Mouse (Mus musculus): Measurements from ENCODE around the gene Hopx. TPM values are rescaled to one million over a fixed set of nuclear protein-coding genes. Genes with fewer than 3 reads are reported as not detected.
A peak's percentile ranks its signal among the peaks of the same experiment; 100 is the strongest.
"Not testable (repeated sequence)": the region's sequence is repeated elsewhere in the genome, so short reads cannot be mapped to it uniquely, and the experiment has no call there.

Gene Hopx
- polyA plus RNA-seq, 1 experiment from 2014 or later: 0.44 TPM

- Histone ChIP-seq H3K4me3 (ENCODE audit: inconsistent target) (no peak overlapping the region), H3K27ac (no peak overlapping the region)
- 54% methylated on average over 11 of the region's 11 CpGs for WGBS (ENCODE audit: missing documents)
Measured at GRCm38 (mm10) chr5:77099317-77099996, 15.5 kb downstream of the Hopx start.

GRCm38 (mm10) chr5:77098874-77099273 is 16.0 kb downstream of the Hopx start:
- no peaks in the 10 kb centered on the region for H3K36me3 ChIP-seq (ENCODE audit: inconsistent target)

More at GRCm38 (mm10) chr5:77099317-77099996, 15.5 kb downstream of the Hopx start:
- Histone ChIP-seq H3K36me3 (ENCODE audit: inconsistent target) (no peaks in the 10 kb centered on the region), H3K79me2 (ENCODE audit: inconsistent target) (no peaks in the 10 kb centered on the region)

GRCm38 (mm10) chr5:77097686-77098085 is 17.2 kb downstream of the Hopx start:
- 38% methylated on average over 6 of the region's 6 CpGs for WGBS (ENCODE audit: missing documents)
- Histone ChIP-seq H3K27ac (no peak overlapping the region), H3K36me3 (ENCODE audit: inconsistent target) (no peaks in the 10 kb centered on the region), H3K79me2 (ENCODE audit: inconsistent target) (no peaks in the 10 kb centered on the region), H3K4me3 (ENCODE audit: inconsistent target) (no peak overlapping the region)

More at GRCm38 (mm10) chr5:77098874-77099273, 16.0 kb downstream of the Hopx start:
- H3K4me3 ChIP-seq (ENCODE audit: inconsistent target): no peak overlapping the region
- 88% methylated on average over 3 of the region's 3 CpGs for WGBS (ENCODE audit: missing documents)
- H3K79me2 ChIP-seq (ENCODE audit: inconsistent target): no peaks in the 10 kb centered on the region
- no peak overlapping the region for H3K27ac ChIP-seq

GRCm38 (mm10) chr5:77096194-77096593 is 18.7 kb downstream of the Hopx start:
- not testable (repeated sequence) for H3K27ac ChIP-seq; H3K79me2 ChIP-seq (ENCODE audit: inconsistent target); H3K4me3 ChIP-seq (ENCODE audit: inconsistent target); H3K36me3 ChIP-seq (ENCODE audit: inconsistent target)
- 79% methylated on average over 3 of the region's 3 CpGs for WGBS (ENCODE audit: missing documents)

GRCm38 (mm10) chr5:77094510-77095491 is 20.1 kb downstream of the Hopx start:
- no peaks in the 10 kb centered on the region for H3K79me2 ChIP-seq (ENCODE audit: inconsistent target)
- WGBS (ENCODE audit: missing documents): 2% methylated on average over 63 of the region's 69 CpGs
- H3K36me3 ChIP-seq (ENCODE audit: inconsistent target): no peaks in the 10 kb centered on the region
- H3K4me3 ChIP-seq (ENCODE audit: inconsistent target): peak overlapping the region; percentile 38
- no peak overlapping the region for H3K27ac ChIP-seq

- peak overlapping the region; percentile 38; the same call in 1 of the 2 replicates for H3K4me3 ChIP-seq (ENCODE audit: inconsistent target)
- H3K79me2 ChIP-seq (ENCODE audit: inconsistent target): no peaks in the 10 kb centered on the region
- H3K36me3 ChIP-seq (ENCODE audit: inconsistent target): no peaks in the 10 kb centered on the region
- 79% methylated on average over 8 of the region's 8 CpGs for whole genome bisulfite sequencing (ENCODE audit: missing documents)
- H3K27ac ChIP-seq: no peak overlapping the region
Measured at GRCm38 (mm10) chr5:77093961-77094360, 21.0 kb downstream of the Hopx start.

- no peaks in the 10 kb centered on the region for H3K79me2 ChIP-seq (ENCODE audit: inconsistent target)
- H3K4me3 ChIP-seq (ENCODE audit: inconsistent target): no peak overlapping the region
- no peaks in the 10 kb centered on the region for H3K36me3 ChIP-seq (ENCODE audit: inconsistent target)
- H3K27ac ChIP-seq: no peak overlapping the region
- WGBS (ENCODE audit: missing documents): 26% methylated on average over 5 of the region's 5 CpGs
Measured at GRCm38 (mm10) chr5:77092531-77092930, 22.4 kb downstream of the Hopx start.

- 100% methylated on average over 3 of the region's 3 CpGs for WGBS (ENCODE audit: missing documents)
- no peak overlapping the region for H3K27ac ChIP-seq
Measured at GRCm38 (mm10) chr5:77091923-77092322, 23.0 kb downstream of the Hopx start.

GRCm38 (mm10) chr5:77090521-77091096 is 24.3 kb downstream of the Hopx start:
- no peaks in the 10 kb centered on the region for H3K79me2 ChIP-seq (ENCODE audit: inconsistent target)
- no peak overlapping the region for H3K4me3 ChIP-seq (ENCODE audit: inconsistent target)
- H3K36me3 ChIP-seq (ENCODE audit: inconsistent target): no peaks in the 10 kb centered on the region
- H3K27ac ChIP-seq: no peak overlapping the region
- 93% methylated on average over 5 of the region's 5 CpGs for WGBS (ENCODE audit: missing documents)

More at GRCm38 (mm10) chr5:77091923-77092322, 23.0 kb downstream of the Hopx start:
- Histone ChIP-seq H3K4me3 (ENCODE audit: inconsistent target) (no peak overlapping the region), H3K79me2 (ENCODE audit: inconsistent target) (no peaks in the 10 kb centered on the region), H3K36me3 (ENCODE audit: inconsistent target) (no peaks in the 10 kb centered on the region)

- Histone ChIP-seq H3K27ac (no peak overlapping the region), H3K4me3 (ENCODE audit: inconsistent target) (no peak overlapping the region), H3K36me3 (ENCODE audit: inconsistent target) (no peaks in the 10 kb centered on the region), H3K79me2 (ENCODE audit: inconsistent target) (no peaks in the 10 kb centered on the region)
- WGBS (ENCODE audit: missing documents): 91% methylated on average over 7 of the region's 8 CpGs
Measured at GRCm38 (mm10) chr5:77089901-77090300, 25.0 kb downstream of the Hopx start.

GRCm38 (mm10) chr5:77089294-77089693 is 25.6 kb downstream of the Hopx start:
- no peak overlapping the region for H3K27ac ChIP-seq
- WGBS (ENCODE audit: missing documents): 44% methylated on average over 1 of the region's 1 CpGs
- H3K36me3 ChIP-seq (ENCODE audit: inconsistent target): no peaks in the 10 kb centered on the region
- no peak overlapping the region for H3K4me3 ChIP-seq (ENCODE audit: inconsistent target)
- no peaks in the 10 kb centered on the region for H3K79me2 ChIP-seq (ENCODE audit: inconsistent target)

- no peak overlapping the region for H3K27ac ChIP-seq
- no peaks in the 10 kb centered on the region for H3K79me2 ChIP-seq (ENCODE audit: inconsistent target)
- no peak overlapping the region for H3K4me3 ChIP-seq (ENCODE audit: inconsistent target)
- 96% methylated on average over 2 of the region's 3 CpGs for WGBS (ENCODE audit: missing documents)
- H3K36me3 ChIP-seq (ENCODE audit: inconsistent target): no peaks in the 10 kb centered on the region
Measured at GRCm38 (mm10) chr5:77087122-77087521, 27.8 kb downstream of the Hopx start.

GRCm38 (mm10) chr5:77086541-77086940 is 28.4 kb downstream of the Hopx start:
- Histone ChIP-seq H3K79me2 (ENCODE audit: inconsistent target) (no peaks in the 10 kb centered on the region), H3K4me3 (ENCODE audit: inconsistent target) (no peak overlapping the region), H3K36me3 (ENCODE audit: inconsistent target) (no peaks in the 10 kb centered on the region), H3K27ac (no peak overlapping the region)
- WGBS (ENCODE audit: missing documents): 88% methylated on average over 7 of the region's 7 CpGs

GRCm38 (mm10) chr5:77085753-77086450 is 29.0 kb downstream of the Hopx start:
- no peak overlapping the region for H3K27ac ChIP-seq
- H3K4me3 ChIP-seq (ENCODE audit: inconsistent target): no peak overlapping the region
- no peaks in the 10 kb centered on the region for H3K79me2 ChIP-seq (ENCODE audit: inconsistent target)
- 82% methylated on average over 10 of the region's 10 CpGs for WGBS (ENCODE audit: missing documents)
- no peaks in the 10 kb centered on the region for H3K36me3 ChIP-seq (ENCODE audit: inconsistent target)
